Mouse (Mus musculus): ENCODE data around the gene Dock4. TPM values are rescaled to one million over a fixed set of nuclear protein-coding genes. Genes with fewer than 3 reads are reported as not detected.

Dock4 gene
- total and polyA plus RNA-seq, 3 experiments = 0.26 to 0.67 (median 0.38) TPM

DNA sequence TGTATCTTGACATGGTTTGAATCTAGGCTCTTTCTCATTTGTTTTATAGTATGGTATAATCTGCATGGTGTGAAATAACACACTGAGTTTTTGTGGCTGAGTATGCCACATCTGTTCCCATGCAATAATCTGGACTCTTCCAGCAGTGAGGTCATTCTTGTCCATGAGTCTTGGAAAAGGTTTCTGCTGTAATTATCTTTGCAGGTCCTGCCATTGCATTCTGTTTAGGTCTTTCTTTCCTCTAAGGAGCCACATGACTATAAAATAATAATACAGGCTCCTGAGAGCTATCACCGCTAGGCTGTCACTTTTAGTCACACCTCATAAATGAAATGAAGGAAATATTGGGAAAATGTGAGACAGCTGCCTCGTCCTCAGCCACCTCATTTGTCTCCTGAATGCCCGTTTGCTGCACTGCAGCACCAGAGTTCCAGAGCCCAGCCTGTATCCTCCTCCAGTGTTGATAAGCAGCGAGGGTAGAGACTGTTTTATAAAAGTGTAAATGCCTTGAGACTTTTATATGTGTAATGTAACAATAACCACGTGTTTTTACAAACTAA is 256.6 kb downstream of the Dock4 start:
- in situ Hi-C loops (cut with MboI; ENCODE audit: low pct_ligation_motif_present, low pct_unique_long_range_greater_than_20kb, low sequenced_read_pairs) (no loop called here), dilution Hi-C loops (cut with MboI; ENCODE audit: extremely low pct_ligation_motif_present, extremely low pct_unique_long_range_greater_than_20kb, low sequenced_read_pairs) (no loop called here)
- Histone ChIP-seq H3K79me2 (replicated peaks; ENCODE audit: control insufficient read depth, extremely low read depth, insufficient read depth, poor library complexity, severe bottlenecking) (no peaks in the 10 kb centered on the region), H3K36me3 (replicated peaks in 1 of 2; ENCODE audit: control insufficient read depth in 1 of 2, insufficient read depth in 1 of 2, low read length in 1 of 2) (no peaks in the 10 kb centered on the region), H3K4me3 (replicated peaks in 1 of 3; ENCODE audit: low read depth in 2 of 3, low read length in 2 of 3, poor library complexity in 1 of 3) (no peak overlapping the region), H3K27ac (ENCODE audit: insufficient read depth, low read depth) (no peak overlapping the region), H3K27me3 (replicated peaks) (no peaks in the 10 kb centered on the region), H3K4me2 (ENCODE audit: insufficient read depth, low read depth, poor library complexity, severe bottlenecking) (no peak overlapping the region), H3K9ac (ENCODE audit: insufficient read depth, low read depth) (no peak overlapping the region), H3K9me3 (replicated peaks; ENCODE audit: low read length) (no peaks in the 10 kb centered on the region), H3K4me1 (ENCODE audit: control insufficient read depth in 1 of 2, insufficient read depth in 2 of 2) (no peaks in the 10 kb centered on the region)
- DNase-seq (ENCODE audit: extremely low read depth) = no peak
- TF ChIP-seq EP300 (IDR thresholded peaks at IDR 0.05; ENCODE audit: low read length) (no peak), ETS1 (conservative IDR thresholded peaks at IDR 0.05; ENCODE audit: low read depth, low read length) (no peak), JUND (conservative IDR thresholded peaks at IDR 0.05; ENCODE audit: low read depth, low read length) (no peak), PAX5 (IDR thresholded peaks at IDR 0.05; ENCODE audit: low read length) (no peak), IRF4 (IDR thresholded peaks at IDR 0.05; ENCODE audit: low read depth, low read length) (no peak), KAT2A (IDR thresholded peaks at IDR 0.05; ENCODE audit: insufficient replicate concordance, low read length) (no peak), MAFK (IDR thresholded peaks at IDR 0.05; ENCODE audit: insufficient replicate concordance, low read length) (no peak), JUN (IDR thresholded peaks at IDR 0.05; ENCODE audit: insufficient read depth, low read depth, low read length) (no peak), NRF1 (IDR thresholded peaks at IDR 0.05; ENCODE audit: low read depth, low read length) (no peak), MAZ (IDR thresholded peaks at IDR 0.05; ENCODE audit: low read depth, low read length) (no peak), CHD2 (IDR thresholded peaks at IDR 0.05; ENCODE audit: low read length) (no peak), CTCF (conservative IDR thresholded peaks at IDR 0.05 in 1 of 2, IDR thresholded peaks at IDR 0.05 in 1 of 2; ENCODE audit: low read depth in 2 of 2, low read length in 2 of 2) (no peak)

DNA sequence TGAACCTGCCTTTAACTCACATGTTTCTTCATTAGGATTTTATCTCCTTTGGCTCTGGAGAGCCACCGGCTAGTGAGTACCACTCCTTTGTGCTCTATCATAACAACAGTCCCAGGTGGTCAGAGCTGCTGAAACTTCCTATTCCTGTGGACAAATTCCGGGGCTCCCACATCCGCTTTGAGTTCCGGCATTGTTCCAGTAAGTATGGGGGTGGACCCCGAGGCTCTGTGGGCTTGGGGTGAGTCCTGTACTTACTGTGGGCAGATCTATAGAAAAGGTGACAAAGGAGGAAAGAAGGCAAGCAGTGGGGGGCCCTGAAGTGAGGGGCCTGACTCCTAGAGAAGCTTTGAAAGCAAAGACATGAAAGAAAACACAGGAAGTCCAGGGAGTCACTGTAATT is 258.5 kb downstream of the Dock4 start:
- Histone ChIP-seq H3K4me3 (replicated peaks in 1 of 3; ENCODE audit: low read depth in 2 of 3, low read length in 2 of 3, poor library complexity in 1 of 3) (no peak overlapping the region), H3K4me2 (ENCODE audit: insufficient read depth, low read depth, poor library complexity, severe bottlenecking) (no peak overlapping the region), H3K79me2 (replicated peaks; ENCODE audit: control insufficient read depth, extremely low read depth, insufficient read depth, poor library complexity, severe bottlenecking) (no peaks in the 10 kb centered on the region), H3K27me3 (replicated peaks) (no peaks in the 10 kb centered on the region), H3K9ac (ENCODE audit: insufficient read depth, low read depth) (no peak overlapping the region), H3K36me3 (replicated peaks in 1 of 2; ENCODE audit: control insufficient read depth in 1 of 2, insufficient read depth in 1 of 2, low read length in 1 of 2) (no peaks in the 10 kb centered on the region), H3K27ac (ENCODE audit: insufficient read depth, low read depth) (no peak overlapping the region), H3K9me3 (replicated peaks; ENCODE audit: low read length) (no peaks in the 10 kb centered on the region), H3K4me1 (ENCODE audit: control insufficient read depth in 1 of 2, insufficient read depth in 2 of 2) (peaks cover 0 to 9% of the 10 kb centered on the region in 2 experiments; a peak in 2 of 4 replicates)
- TF ChIP-seq EP300 (IDR thresholded peaks at IDR 0.05; ENCODE audit: low read length) (no peak), MAFK (IDR thresholded peaks at IDR 0.05; ENCODE audit: insufficient replicate concordance, low read length) (no peak), CHD1 (IDR thresholded peaks at IDR 0.05; ENCODE audit: low read depth, low read length) (no peak), MEF2A (IDR thresholded peaks at IDR 0.05; ENCODE audit: borderline replicate concordance, low read depth, low read length) (no peak), USF1 (IDR thresholded peaks at IDR 0.05; ENCODE audit: low read depth, low read length) (no peak), ZKSCAN1 (IDR thresholded peaks at IDR 0.05; ENCODE audit: borderline replicate concordance, low read depth, low read length) (no peak), RAD21 (IDR thresholded peaks at IDR 0.05; ENCODE audit: low read depth, low read length) (no peak), POLR2A (IDR thresholded peaks at IDR 0.05; ENCODE audit: low read depth, low read length) (no peak), JUND (conservative IDR thresholded peaks at IDR 0.05; ENCODE audit: low read depth, low read length) (no peak), JUN (IDR thresholded peaks at IDR 0.05; ENCODE audit: insufficient read depth, low read depth, low read length) (no peak), SMC3 (IDR thresholded peaks at IDR 0.05; ENCODE audit: low read depth, low read length) (no peak), CHD2 (IDR thresholded peaks at IDR 0.05; ENCODE audit: low read length) (no peak), SIN3A (IDR thresholded peaks at IDR 0.05; ENCODE audit: low read length) (no peak), PAX5 (IDR thresholded peaks at IDR 0.05; ENCODE audit: low read length) (no peak), IRF4 (IDR thresholded peaks at IDR 0.05; ENCODE audit: low read depth, low read length) (no peak)
- dilution Hi-C loops (cut with MboI; ENCODE audit: extremely low pct_ligation_motif_present, extremely low pct_unique_long_range_greater_than_20kb, low sequenced_read_pairs) (no loop called here), in situ Hi-C loops (cut with MboI; ENCODE audit: low pct_ligation_motif_present, low pct_unique_long_range_greater_than_20kb, low sequenced_read_pairs) (no loop called here)
- DNase-seq (ENCODE audit: extremely low read depth) = no peak

Measured in CH12.LX (cell line).